Mouse (Mus musculus): ENCODE measurements around the gene St5. TPM values are rescaled to one million over a fixed set of nuclear protein-coding genes. Genes with fewer than 3 reads are reported as not detected.

The St5 gene
- 33.5 and 37.9 TPM in 2 replicates for polyA plus RNA-seq (2016; fragmentation: Nextera tagmentation; extraction: Ambion mirVana)

DNA sequence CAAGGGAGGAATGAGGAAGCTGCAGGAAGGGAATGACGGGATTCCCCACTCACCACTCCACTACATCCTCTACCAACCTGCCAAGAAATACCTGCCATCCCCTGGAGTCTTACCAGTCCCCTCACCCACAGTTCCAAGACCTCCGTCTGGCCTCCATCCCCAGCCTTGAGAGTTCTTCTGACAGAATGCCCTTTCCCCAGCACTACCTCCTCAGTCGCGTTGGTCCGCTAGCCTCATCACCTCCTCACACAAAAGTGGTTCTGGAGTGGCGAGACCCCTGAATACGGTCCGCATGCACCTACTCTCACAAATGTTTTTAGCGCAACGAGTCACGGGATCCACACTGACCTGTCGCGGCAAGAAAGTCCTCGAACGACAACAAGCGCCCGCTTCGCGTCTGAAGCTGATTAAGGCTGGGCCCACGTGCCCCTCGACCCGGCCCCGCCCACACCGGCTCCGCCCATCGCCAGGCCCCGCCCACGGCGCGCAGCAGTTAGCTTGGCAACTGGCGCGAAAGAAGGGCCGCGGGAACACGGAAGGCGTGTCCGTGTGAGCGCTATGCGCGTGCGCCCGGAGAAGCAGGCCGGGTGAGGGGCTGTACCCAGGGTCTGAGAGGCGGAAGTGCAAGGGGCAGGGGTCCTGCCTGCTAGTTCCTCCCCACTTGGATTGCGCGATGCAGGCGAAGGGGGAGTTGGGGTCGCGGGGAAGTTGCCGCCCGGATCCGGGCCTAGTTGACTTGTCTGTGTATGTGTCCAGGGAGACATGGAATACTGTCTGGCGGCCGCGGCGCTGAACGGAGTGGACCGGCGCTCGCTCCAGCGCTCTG is at the start of gene St5, which contains the start of gene Akip1:
TSS of gene St5 (minus strand) at position 416 of the 826 bp plus-strand sequence.
TSS of gene Akip1 (plus strand) at position 501 of the 826 bp plus-strand sequence.
- WGBS, result under 1% methylated on average over 61 of the region's 61 CpGs
- H3K4me1 ChIP-seq, result peaks cover 30% of the 10 kb centered on the region
- H3K27ac ChIP-seq, result peak within 1 kb of the TSS; percentile 93
- peaks cover 11% of the 10 kb centered on the region for H3K27me3 ChIP-seq (ENCODE audit: poor library complexity, severe bottlenecking)
- H3K36me3 ChIP-seq (replicated peaks), result peaks cover 11% of the 10 kb centered on the region
- H3K4me3 ChIP-seq, result peak within 1 kb of the TSS; percentile 73
- DNase-seq (ENCODE audit: extremely low spot score, low spot score), result peak; percentile 98
- H3K9me3 ChIP-seq, result no peaks in the 10 kb centered on the region

GRCm38 (mm10) chr7:109752008-109752925 is 48.9 kb upstream of the St5 start, which contains the start of gene Tmem9b:
Gene Tmem9b (minus strand): TSS chr7:109752875.
- no peaks in the 10 kb centered on the region for H3K9me3 ChIP-seq
- DNase-seq (ENCODE audit: extremely low spot score, low spot score), result peak; percentile 74
- WGBS, result under 1% methylated on average over 74 of the region's 74 CpGs
- H3K27ac ChIP-seq, result peak within 1 kb of the TSS; percentile 92
- H3K27me3 ChIP-seq (ENCODE audit: poor library complexity, severe bottlenecking), result no peaks in the 10 kb centered on the region
- H3K4me1 ChIP-seq, result peaks cover 20% of the 10 kb centered on the region
- H3K36me3 ChIP-seq (replicated peaks), result no peaks in the 10 kb centered on the region
- peak within 1 kb of the TSS; percentile 93 for H3K4me3 ChIP-seq

GRCm38 (mm10) chr7:109751427-109752007 is 48.1 kb upstream of the St5 start:
- H3K4me3 ChIP-seq, result peak overlapping the region; percentile 93
- H3K36me3 ChIP-seq (replicated peaks), result no peaks in the 10 kb centered on the region; the same call in 1 of the 2 replicates
- no peaks in the 10 kb centered on the region for H3K27me3 ChIP-seq (ENCODE audit: poor library complexity, severe bottlenecking)
- no peak for DNase-seq (ENCODE audit: extremely low spot score, low spot score)
- WGBS, result 4% methylated on average over 13 of the region's 13 CpGs
- peak overlapping the region; percentile 92 for H3K27ac ChIP-seq
- H3K4me1 ChIP-seq, result peaks cover 20% of the 10 kb centered on the region
- H3K9me3 ChIP-seq, result no peaks in the 10 kb centered on the region

DNA sequence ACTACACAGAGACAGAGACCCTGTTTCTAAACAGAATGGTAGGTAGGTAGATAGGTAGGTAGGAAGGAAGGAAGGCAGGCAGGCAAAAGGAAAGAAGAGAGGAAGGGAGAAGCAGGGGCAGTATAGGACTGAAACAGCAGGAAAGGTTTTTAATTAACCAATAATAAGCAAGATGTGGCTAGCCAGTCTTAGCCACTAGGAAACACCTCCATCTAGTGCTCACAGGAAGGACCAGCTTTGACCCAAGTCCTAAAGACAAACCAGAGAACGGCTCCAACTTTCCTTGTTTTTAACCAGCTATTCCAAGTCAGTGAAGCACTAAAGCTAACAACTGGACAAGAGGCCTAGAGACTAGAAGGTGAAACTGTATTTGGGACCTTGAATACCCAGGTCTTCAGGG is 44.3 kb upstream of the St5 start:
- Histone ChIP-seq H3K4me1 (peaks cover 12% of the 10 kb centered on the region), H3K4me3 (no peak overlapping the region), H3K27me3 (ENCODE audit: poor library complexity, severe bottlenecking) (no peaks in the 10 kb centered on the region), H3K36me3 (replicated peaks) (peaks cover 23% of the 10 kb centered on the region), H3K9me3 (no peaks in the 10 kb centered on the region), H3K27ac (no peak overlapping the region)
- no peak for DNase-seq (ENCODE audit: extremely low spot score, low spot score)
- WGBS, result 69% methylated on average over 1 of the region's 1 CpGs

DNA sequence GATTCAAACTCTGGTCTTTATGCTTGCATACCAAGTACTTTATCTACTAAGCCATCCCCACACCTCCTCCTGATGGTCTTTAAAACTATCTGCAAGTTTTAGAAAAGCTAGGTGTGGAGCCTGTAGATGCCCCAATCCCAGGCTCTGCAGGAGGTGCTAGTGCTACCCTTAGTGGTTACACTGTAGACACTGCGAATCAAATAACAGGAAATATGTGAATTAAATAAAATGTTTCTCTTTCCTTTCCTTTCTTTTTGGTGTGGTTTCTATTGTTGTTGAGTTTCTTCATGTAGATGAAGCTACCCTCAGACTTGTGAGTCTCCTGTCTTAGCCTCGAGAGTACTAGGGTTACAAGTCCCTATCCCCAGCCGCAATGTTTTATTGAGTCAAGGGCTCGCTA is 38.3 kb upstream of the St5 start:
- H3K27me3 ChIP-seq (ENCODE audit: poor library complexity, severe bottlenecking), result no peaks in the 10 kb centered on the region
- no peak overlapping the region for H3K27ac ChIP-seq
- no peak for DNase-seq (ENCODE audit: extremely low spot score, low spot score)
- 92% methylated on average over 4 of the region's 4 CpGs for WGBS
- H3K9me3 ChIP-seq, result no peaks in the 10 kb centered on the region
- H3K4me1 ChIP-seq, result no peaks in the 10 kb centered on the region
- H3K4me3 ChIP-seq, result no peak overlapping the region
- H3K36me3 ChIP-seq (replicated peaks), result peaks cover 36% of the 10 kb centered on the region

DNA sequence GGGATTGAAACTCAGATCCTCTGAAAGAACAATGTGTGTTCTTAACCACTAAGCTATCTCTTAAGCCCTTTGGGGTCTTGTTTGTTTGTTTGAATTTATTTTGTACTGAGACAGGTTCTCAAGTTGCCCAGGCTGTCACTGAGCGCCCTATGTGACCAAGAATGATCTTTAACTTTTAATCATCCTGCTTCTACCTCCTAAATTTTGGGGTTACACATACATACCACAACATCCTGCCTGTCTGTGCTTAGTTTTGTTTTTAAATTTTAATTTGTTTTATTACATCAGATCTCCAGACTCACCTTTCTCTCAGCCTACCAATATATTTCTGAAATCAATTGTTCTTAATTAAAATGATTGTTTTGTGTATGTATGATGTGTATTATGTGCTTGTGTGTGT is 37.7 kb upstream of the St5 start:
- Histone ChIP-seq H3K4me3 (no peak overlapping the region), H3K36me3 (replicated peaks) (peaks cover 41% of the 10 kb centered on the region), H3K9me3 (no peaks in the 10 kb centered on the region), H3K27me3 (ENCODE audit: poor library complexity, severe bottlenecking) (no peaks in the 10 kb centered on the region), H3K27ac (no peak overlapping the region), H3K4me1 (no peaks in the 10 kb centered on the region)
- 84% methylated on average over 1 of the region's 1 CpGs for WGBS
- no peak for DNase-seq (ENCODE audit: extremely low spot score, low spot score)

DNA sequence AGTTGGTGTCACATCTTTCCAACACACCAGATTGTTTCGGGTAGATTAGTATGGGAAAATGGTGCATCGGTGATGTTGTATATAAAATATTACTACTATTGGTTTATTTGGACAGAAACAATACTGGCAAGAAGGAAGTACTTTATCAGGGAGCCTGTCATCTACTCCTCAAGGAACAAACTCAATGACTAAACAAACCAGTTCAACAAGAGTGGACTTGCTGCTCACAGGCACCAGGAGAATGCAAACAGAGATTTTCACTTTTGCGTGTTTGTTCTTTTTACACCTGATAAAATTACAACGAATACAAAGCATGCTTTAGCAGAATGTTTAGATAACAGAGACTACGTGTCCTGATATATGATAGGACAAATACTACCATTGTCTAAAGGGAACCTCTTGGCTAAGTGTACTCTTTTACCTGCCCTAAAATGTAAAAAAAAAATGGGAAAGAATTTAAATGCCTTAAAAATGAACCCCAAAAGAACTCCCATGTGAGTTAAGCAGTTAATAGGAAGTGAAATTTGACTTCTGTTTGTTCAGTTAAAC is 36.5 kb upstream of the St5 start:
- no peak overlapping the region for H3K27ac ChIP-seq
- DNase-seq (ENCODE audit: extremely low spot score, low spot score), result no peak
- H3K4me3 ChIP-seq, result no peak overlapping the region
- no peaks in the 10 kb centered on the region for H3K27me3 ChIP-seq (ENCODE audit: poor library complexity, severe bottlenecking)
- H3K9me3 ChIP-seq, result no peaks in the 10 kb centered on the region
- 90% methylated on average over 5 of the region's 5 CpGs for WGBS
- no peaks in the 10 kb centered on the region for H3K4me1 ChIP-seq
- peaks cover 35% of the 10 kb centered on the region for H3K36me3 ChIP-seq (replicated peaks)

DNA sequence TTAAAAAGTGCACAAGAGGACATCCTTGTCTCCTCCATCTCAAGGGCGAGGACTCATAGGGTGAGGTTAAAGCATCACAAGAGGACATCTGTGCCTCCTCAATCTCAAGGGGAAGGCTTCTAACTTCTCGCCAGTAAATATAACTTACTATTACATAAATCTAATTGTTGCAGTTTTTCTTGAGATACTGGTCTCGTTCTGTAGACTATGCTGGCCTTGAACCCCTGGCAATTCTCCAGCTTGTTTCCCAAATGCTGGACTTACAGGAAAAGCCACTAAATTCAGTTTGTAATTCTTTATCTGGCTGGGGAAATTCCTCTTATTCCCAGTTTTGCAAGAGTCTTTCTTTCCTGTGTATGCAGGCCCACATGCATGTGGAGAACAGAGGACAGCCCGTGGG is 31.4 kb upstream of the St5 start:
- no peaks in the 10 kb centered on the region for H3K27me3 ChIP-seq (ENCODE audit: poor library complexity, severe bottlenecking)
- no peak overlapping the region for H3K27ac ChIP-seq
- no peak overlapping the region for H3K4me3 ChIP-seq
- WGBS, result 89% methylated on average over 4 of the region's 4 CpGs
- peaks cover 8% of the 10 kb centered on the region; the same call in 1 of the 2 replicates for H3K36me3 ChIP-seq (replicated peaks)
- H3K4me1 ChIP-seq, result peaks cover 9% of the 10 kb centered on the region
- DNase-seq (ENCODE audit: extremely low spot score, low spot score), result no peak
- H3K9me3 ChIP-seq, result no peaks in the 10 kb centered on the region

GRCm38 (mm10) chr7:109731626-109732025 is 28.2 kb upstream of the St5 start, which contains the start of gene Ascl3:
Gene Ascl3 (minus strand): TSS chr7:109731726.
- H3K27ac ChIP-seq, result no peak within 1 kb of the TSS
- no peak within 1 kb of the TSS for H3K4me3 ChIP-seq
- DNase-seq (ENCODE audit: extremely low spot score, low spot score), result no peak
- 90% methylated on average over 5 of the region's 5 CpGs for WGBS
- H3K27me3 ChIP-seq (ENCODE audit: poor library complexity, severe bottlenecking), result no peaks in the 10 kb centered on the region
- H3K9me3 ChIP-seq, result no peaks in the 10 kb centered on the region
- H3K36me3 ChIP-seq (replicated peaks), result peaks cover 5% of the 10 kb centered on the region; the same call in 1 of the 2 replicates
- peaks cover 9% of the 10 kb centered on the region for H3K4me1 ChIP-seq

GRCm38 (mm10) chr7:109723697-109724096 is 20.3 kb upstream of the St5 start, which contains the start of gene BC051019:
Gene BC051019 (minus strand): TSS chr7:109723850.
- peaks cover 5% of the 10 kb centered on the region; the same call in 1 of the 2 replicates for H3K9me3 ChIP-seq
- no peaks in the 10 kb centered on the region for H3K27me3 ChIP-seq (ENCODE audit: poor library complexity, severe bottlenecking)
- no peak within 1 kb of the TSS for H3K27ac ChIP-seq
- H3K4me3 ChIP-seq, result no peak within 1 kb of the TSS
- no peaks in the 10 kb centered on the region for H3K4me1 ChIP-seq
- 98% methylated on average over 5 of the region's 5 CpGs for WGBS
- no peak for DNase-seq (ENCODE audit: extremely low spot score, low spot score)
- no peaks in the 10 kb centered on the region for H3K36me3 ChIP-seq (replicated peaks)

GRCm38 (mm10) chr7:109723114-109723513 is 19.7 kb upstream of the St5 start:
- H3K27ac ChIP-seq, result no peak overlapping the region
- H3K36me3 ChIP-seq (replicated peaks), result no peaks in the 10 kb centered on the region
- no peaks in the 10 kb centered on the region for H3K4me1 ChIP-seq
- WGBS, result 95% methylated on average over 8 of the region's 8 CpGs
- H3K4me3 ChIP-seq, result no peak overlapping the region
- peaks cover 5% of the 10 kb centered on the region; the same call in 1 of the 2 replicates for H3K9me3 ChIP-seq
- no peaks in the 10 kb centered on the region for H3K27me3 ChIP-seq (ENCODE audit: poor library complexity, severe bottlenecking)
- no peak for DNase-seq (ENCODE audit: extremely low spot score, low spot score)

DNA sequence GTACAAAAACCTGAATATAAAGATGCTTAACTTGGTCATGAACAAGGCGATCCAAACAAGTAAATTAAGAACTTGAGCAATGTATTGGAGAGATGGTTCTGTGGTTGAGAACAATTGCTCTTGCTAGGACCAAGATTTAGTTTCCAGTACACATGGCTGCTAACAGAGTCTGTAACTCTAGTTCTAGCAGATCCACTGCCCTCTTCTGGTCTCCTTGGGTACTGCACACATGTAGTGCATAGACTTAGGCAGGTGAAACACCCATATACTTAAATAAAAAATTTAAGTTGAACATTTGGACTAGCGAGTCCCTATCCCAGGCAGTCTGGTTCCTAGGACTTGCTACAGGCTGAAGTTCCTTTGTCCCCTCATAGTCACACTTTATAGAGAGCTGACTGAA is 19.2 kb upstream of the St5 start:
- no peaks in the 10 kb centered on the region for H3K4me1 ChIP-seq
- H3K4me3 ChIP-seq, result no peak overlapping the region
- 96% methylated on average over 2 of the region's 2 CpGs for WGBS
- H3K36me3 ChIP-seq (replicated peaks), result no peaks in the 10 kb centered on the region
- DNase-seq (ENCODE audit: extremely low spot score, low spot score), result no peak
- peaks cover 5% of the 10 kb centered on the region; the same call in 1 of the 2 replicates for H3K9me3 ChIP-seq
- no peaks in the 10 kb centered on the region for H3K27me3 ChIP-seq (ENCODE audit: poor library complexity, severe bottlenecking)
- no peak overlapping the region for H3K27ac ChIP-seq

Measured in forebrain, embryonic 10.5 days (tissue).